ENCODE assay signal across 8 mouse cellular contexts in the genomic region with DNA sequence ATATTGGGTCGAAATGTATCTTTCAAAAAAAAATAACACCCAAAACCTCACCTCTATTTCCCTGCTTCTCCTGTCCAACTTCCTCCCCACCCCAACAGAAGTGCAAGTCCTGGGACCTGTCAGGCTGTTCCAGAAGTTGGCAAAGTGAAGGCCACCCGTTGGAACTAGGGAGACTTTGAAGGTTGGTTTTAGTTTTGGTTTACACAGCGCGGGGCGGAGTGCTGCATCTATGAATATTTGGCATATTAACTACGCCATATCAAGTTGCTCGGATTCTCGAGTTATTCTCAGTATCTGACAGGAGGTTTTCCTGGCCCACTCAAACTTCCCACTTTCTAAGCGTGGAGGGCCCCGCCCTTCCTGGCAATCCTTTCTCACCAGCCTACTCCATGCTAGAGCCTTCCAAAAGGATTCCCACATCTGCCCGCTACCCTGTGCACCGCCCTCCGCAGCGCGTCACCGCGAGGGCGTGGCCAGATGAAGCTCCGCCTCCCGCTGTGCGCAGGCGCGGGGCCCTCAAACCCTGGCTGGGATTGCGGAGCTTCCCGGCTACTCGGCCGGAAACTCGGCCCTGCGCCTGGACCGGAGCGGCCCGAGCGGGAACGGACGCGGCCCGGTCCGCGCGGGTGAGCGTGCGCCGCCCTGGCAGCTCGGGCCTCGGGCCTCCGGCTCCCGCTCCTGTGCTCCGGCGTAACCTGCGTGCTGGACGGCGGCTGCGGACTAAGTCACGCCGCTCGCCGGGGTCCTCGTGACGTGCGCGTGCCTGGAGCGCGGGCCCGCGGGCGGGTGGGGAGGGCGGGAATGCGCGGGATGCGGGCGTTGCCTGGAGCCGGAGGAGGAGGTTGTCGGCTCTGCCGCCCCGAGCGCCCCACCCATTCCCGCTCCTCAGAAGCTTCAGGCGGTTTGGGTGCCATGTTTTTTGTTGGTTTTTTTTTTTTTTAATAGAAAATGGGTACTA. TPM values are rescaled to one million over a fixed set of nuclear protein-coding genes. Genes with fewer than 3 reads are reported as not detected.
DNase-seq lines count a peak whose midpoint lies in the region; ATAC-seq lines count a peak whose summit lies in the region.

A gene (plus strand): TSS at position 474 of the 958 bp plus-strand sequence.

- peak; percentile 93 for ATAC-seq in common myeloid progenitor, adult 5-6 weeks (replicated peaks; ENCODE audit: low read depth, poor library complexity, severe bottlenecking)
- peak; percentile 95 for ATAC-seq in megakaryocyte progenitor cell, adult 5-6 weeks (replicated peaks; ENCODE audit: poor library complexity)

- peak; percentile 98 for DNase-seq in ZHBTc4 (ENCODE audit: low read depth, low spot score)
- peak; percentile 97 to 98 for DNase-seq in gastrocnemius, adult 8-10 months (ENCODE audit: low spot score in 2 of 2)
- DNase-seq in induced T-regulatory cell, adult 2 months (ENCODE audit: low read depth): peak; percentile 95
- DNase-seq in left cerebral cortex, adult 9 months (ENCODE audit: low spot score in 2 of 2): peak; percentile 92 to 98
- DNase-seq in right cerebral cortex, postnatal 14 days: peak; percentile 97
- peak; percentile 98 to 99 for DNase-seq in urinary bladder, postnatal 36 days (ENCODE audit: low spot score in 2 of 2)

RNA-seq across cellular contexts. Expression of the gene that starts here (rescaled TPM):
- 10.0 and 11.6 TPM in 2 replicates for total RNA-seq in common myeloid progenitor, adult 5-6 weeks (2017)
- 10 to 100 TPM; 18.6 to 20.1 (median 19.5) TPM for total RNA-seq in gastrocnemius, adult 8-10 months (2022)
- 7.2 and 9.8 TPM in 2 replicates for total RNA-seq in megakaryocyte progenitor cell, adult 5-6 weeks (2015)
- 8.4 and 11.8 TPM in 2 replicates for total RNA-seq in megakaryocyte progenitor cell, adult 5-6 weeks (2017)

Comparison
In these comparisons a context has a peak if more than half of its experiments do, and no peak if none do; other contexts are left out.
1. Peak in every context shown above with its lines: DNase-seq and ATAC-seq.